Mouse (Mus musculus): ENCODE results near the gene Asap2. TPM values are rescaled to one million over a fixed set of nuclear protein-coding genes. Genes with fewer than 3 reads are reported as not detected.

Asap2 gene
- total RNA-seq, 2 experiments from 2014 or later: 37.6 to 40.3 TPM

- DNase-seq (ENCODE audit: extremely low spot score in 1 of 2, low spot score in 2 of 2): no peak
- intact Hi-C loops (cut with DNase I): loop anchor here (10.0 kb wide), 1 partner anchor 193 kb away; no protein-coding TSS in a partner anchor
These were observed 277.9 kb downstream of the Asap2 start for GRCm38 (mm10) chr12:21268083-21268616.

GRCm38 (mm10) chr12:21274446-21274845 lies 284.2 kb downstream of the Asap2 start:
- intact Hi-C loops (cut with DNase I): no loop called here
- no peak for DNase-seq (ENCODE audit: extremely low spot score in 1 of 2, low spot score in 2 of 2)

- DNase-seq (ENCODE audit: extremely low spot score in 1 of 2, low spot score in 2 of 2): no peak
- intact Hi-C loops (cut with DNase I): no loop called here
These were observed 287.1 kb downstream of the Asap2 start for GRCm38 (mm10) chr12:21277352-21277864.

- no peak for DNase-seq (ENCODE audit: extremely low spot score in 1 of 2, low spot score in 2 of 2)
- intact Hi-C loops (cut with DNase I): no loop called here
These were observed 294.6 kb downstream of the Asap2 start, which contains the start of gene Cpsf3 for GRCm38 (mm10) chr12:21284761-21285441. TSS of gene Cpsf3 (plus strand) at chr12:21285391.

GRCm38 (mm10) chr12:21285508-21286242 lies 295.4 kb downstream of the Asap2 start:
- DNase-seq (ENCODE audit: extremely low spot score in 1 of 2, low spot score in 2 of 2): no peak
- intact Hi-C loops (cut with DNase I): no loop called here

GRCm38 (mm10) chr12:21286243-21286622 lies 296.0 kb downstream of the Asap2 start, which contains the start of gene Itgb1bp1:
TSS of gene Itgb1bp1 (minus strand) at chr12:21286284.
- intact Hi-C loops (cut with DNase I): no loop called here
- DNase-seq (ENCODE audit: extremely low spot score in 1 of 2, low spot score in 2 of 2): peak; percentile 99

- intact Hi-C loops (cut with DNase I): no loop called here
- no peak for DNase-seq (ENCODE audit: extremely low spot score in 1 of 2, low spot score in 2 of 2)
These were observed 296.7 kb downstream of the Asap2 start for GRCm38 (mm10) chr12:21286712-21287650.

GRCm38 (mm10) chr12:21288716-21289395 lies 298.6 kb downstream of the Asap2 start:
- intact Hi-C loops (cut with DNase I): no loop called here
- DNase-seq (ENCODE audit: extremely low spot score in 1 of 2, low spot score in 2 of 2): no peak

- intact Hi-C loops (cut with DNase I): no loop called here
- no peak for DNase-seq (ENCODE audit: extremely low spot score in 1 of 2, low spot score in 2 of 2)
These were observed 299.4 kb downstream of the Asap2 start for GRCm38 (mm10) chr12:21289651-21290050.

GRCm38 (mm10) chr12:21298856-21299255 lies 308.6 kb downstream of the Asap2 start:
- intact Hi-C loops (cut with DNase I): no loop called here
- DNase-seq (ENCODE audit: extremely low spot score in 1 of 2, low spot score in 2 of 2): no peak

GRCm38 (mm10) chr12:21301324-21301723 lies 311.1 kb downstream of the Asap2 start:
- intact Hi-C loops (cut with DNase I): no loop called here
- no peak for DNase-seq (ENCODE audit: extremely low spot score in 1 of 2, low spot score in 2 of 2)

GRCm38 (mm10) chr12:21301932-21302331 lies 311.7 kb downstream of the Asap2 start:
- intact Hi-C loops (cut with DNase I): no loop called here
- no peak for DNase-seq (ENCODE audit: extremely low spot score in 1 of 2, low spot score in 2 of 2)

GRCm38 (mm10) chr12:21302361-21302783 lies 312.1 kb downstream of the Asap2 start:
- no peak for DNase-seq (ENCODE audit: extremely low spot score in 1 of 2, low spot score in 2 of 2)
- intact Hi-C loops (cut with DNase I): no loop called here

GRCm38 (mm10) chr12:21305741-21306140 lies 315.5 kb downstream of the Asap2 start:
- no peak for DNase-seq (ENCODE audit: extremely low spot score in 1 of 2, low spot score in 2 of 2)
- intact Hi-C loops (cut with DNase I): no loop called here

- no peak for DNase-seq (ENCODE audit: extremely low spot score in 1 of 2, low spot score in 2 of 2)
- intact Hi-C loops (cut with DNase I): no loop called here
These were observed 316.5 kb downstream of the Asap2 start for GRCm38 (mm10) chr12:21306721-21307120.

- intact Hi-C loops (cut with DNase I): no loop called here
These were observed 321.9 kb downstream of the Asap2 start for GRCm38 (mm10) chr12:21312201-21312600.

GRCm38 (mm10) chr12:21315923-21316868 lies 325.9 kb downstream of the Asap2 start, which contains the start of gene Iah1:
TSS of gene Iah1 (plus strand) at chr12:21316389.
- DNase-seq (ENCODE audit: extremely low spot score in 1 of 2, low spot score in 2 of 2): peak; percentile 54 to 89
- intact Hi-C loops (cut with DNase I): no loop called here

More at GRCm38 (mm10) chr12:21312201-21312600, 321.9 kb downstream of the Asap2 start:
- DNase-seq (ENCODE audit: extremely low spot score in 1 of 2, low spot score in 2 of 2): no peak

Data from left cerebral cortex, postnatal 10 days (tissue).